Mouse (Mus musculus) liver, embryonic 16.5 days (tissue): Measurements from ENCODE around the gene Proser3. TPM values are rescaled to one million over a fixed set of nuclear protein-coding genes. Genes with fewer than 3 reads are reported as not detected.

Experiments
- ATAC-seq: fragments of 200-750 bp; cut with Nextera tagmentation; 2 replicates; pipeline ENCODE4 v1.8.0; 2017; ENCODE audit warnings: low read depth, mild to moderate bottlenecking, moderate number of reproducible peaks, moderate library complexity
- H3K27ac ChIP-seq: fragments of 300-500 bp; sonication (generic); 2 replicates; pipeline ENCODE4 v1.5.1; 2014; ENCODE audit warnings: mild to moderate bottlenecking, low read length
- H3K27me3 ChIP-seq: fragments of 300-500 bp; sonication (generic); 2 replicates; pipeline ENCODE4 v1.6.1; 2014; ENCODE audit warnings: low read depth, low read length, mixed read lengths; ENCODE audit not compliant: control insufficient read depth, insufficient read depth
- H3K36me3 ChIP-seq: fragments of 300-500 bp; sonication (generic); 2 replicates; pipeline ENCODE4 v1.6.1; 2014; ENCODE audit warnings: mild to moderate bottlenecking; ENCODE audit not compliant: control insufficient read depth, insufficient read depth
- H3K4me1 ChIP-seq: fragments of 300-500 bp; sonication (generic); 2 replicates; pipeline ENCODE4 v1.6.1; 2014; ENCODE audit warnings: low read depth, low read length, mixed read lengths; ENCODE audit not compliant: control insufficient read depth
- H3K4me2 ChIP-seq: fragments of 300-500 bp; sonication (generic); 2 replicates; pipeline ENCODE4 v1.6.1; 2014; ENCODE audit warnings: low read depth, low read length, mixed read lengths
- H3K4me3 ChIP-seq: fragments of 300-500 bp; sonication (generic); 2 replicates; pipeline ENCODE4 v1.5.1; 2014; ENCODE audit warnings: low read depth, mild to moderate bottlenecking, low read length
- H3K9ac ChIP-seq: fragments of 300-500 bp; sonication (generic); 2 replicates; pipeline ENCODE4 v1.6.1; 2014; ENCODE audit warnings: low read depth, low read length
- H3K9me3 ChIP-seq: fragments of 300-500 bp; sonication (generic); replicated peaks from 2 replicates; pipeline ENCODE4 v1.6.1; 2016; ENCODE audit warnings: low read length; ENCODE audit not compliant: control insufficient read depth
- WGBS: fragments of 180-500 bp; shearing (Covaris S2); extraction: QIAGEN DNeasy Blood & Tissue Kit; methylation state at CpG from one replicate; pipeline ENCODE4 v1.1.7; 2014; ENCODE audit not compliant: insufficient replicate concordance; 5-methylcytosine and 5-hydroxymethylcytosine counted together
- polyA plus RNA-seq: library from polyadenylated mRNA; unstranded; fragments of >200 nt; fragmentation: Nextera tagmentation; extraction: Ambion mirVana; gene quantifications from 2 replicates; pipeline ENCODE4 v1.2.1, GENCODE M21; 2015

The Proser3 gene
- polyA plus RNA-seq, 1 experiment from 2014 or later = 3.0 TPM

- Histone ChIP-seq H3K27me3 (no peaks in the 10 kb centered on the region), H3K9me3 (no peaks in the 10 kb centered on the region), H3K4me1 (peaks cover 26% of the 10 kb centered on the region), H3K9ac (peak within 1 kb of the TSS; percentile 90), H3K4me3 (peak within 1 kb of the TSS; percentile 95), H3K4me2 (peak within 1 kb of the TSS; percentile 73), H3K27ac (peak within 1 kb of the TSS; percentile 98), H3K36me3 (peaks cover 5% of the 10 kb centered on the region)
- under 1% methylated on average over 45 of the region's 45 CpGs for WGBS
- ATAC-seq = peak; percentile 82
Observed at GRCm38 (mm10) chr7:30563117-30563905, 11.2 kb upstream of the Proser3 start, which contains the start of the genes U2af1l4, Gm49396 and Psenen. U2af1l4 (plus strand) TSS chr7:30563301. Gm49396 (plus strand) TSS chr7:30563344. Psenen (minus strand) TSS chr7:30563627.

GRCm38 (mm10) chr7:30562526-30563116, 10.5 kb upstream of the Proser3 start:
- H3K4me1 ChIP-seq = peaks cover 31% of the 10 kb centered on the region
- 0% methylated on average over 27 of the region's 27 CpGs for WGBS
- peak overlapping the region; percentile 82 for H3K27ac ChIP-seq
- H3K4me3 ChIP-seq = peak overlapping the region; percentile 95
- H3K9me3 ChIP-seq = no peaks in the 10 kb centered on the region
- peak overlapping the region; percentile 73 for H3K4me2 ChIP-seq
- ATAC-seq = no peak
- peaks cover 3% of the 10 kb centered on the region; the same call in 1 of the 2 replicates for H3K36me3 ChIP-seq
- peak overlapping the region; percentile 90 for H3K9ac ChIP-seq
- H3K27me3 ChIP-seq = no peaks in the 10 kb centered on the region

- peak overlapping the region; percentile 80; the same call in 1 of the 2 replicates for H3K4me2 ChIP-seq
- peaks cover 12% of the 10 kb centered on the region for H3K36me3 ChIP-seq
- no peak overlapping the region for H3K9ac ChIP-seq
- peak overlapping the region; percentile 80 for H3K27ac ChIP-seq
- ATAC-seq = no peak
- no peaks in the 10 kb centered on the region for H3K27me3 ChIP-seq
- no peaks in the 10 kb centered on the region for H3K9me3 ChIP-seq
- peak overlapping the region; percentile 76 for H3K4me3 ChIP-seq
- H3K4me1 ChIP-seq = peaks cover 31% of the 10 kb centered on the region
- 78% methylated on average over 2 of the region's 2 CpGs for WGBS
Observed at GRCm38 (mm10) chr7:30560296-30560695, 8.2 kb upstream of the Proser3 start.

- WGBS = under 1% methylated on average over 20 of the region's 20 CpGs
- Histone ChIP-seq H3K27me3 (no peaks in the 10 kb centered on the region), H3K4me3 (peak within 1 kb of the TSS; percentile 76), H3K27ac (peak within 1 kb of the TSS; percentile 86), H3K9me3 (no peaks in the 10 kb centered on the region), H3K36me3 (peaks cover 17% of the 10 kb centered on the region), H3K9ac (peak within 1 kb of the TSS; percentile 72), H3K4me1 (peaks cover 31% of the 10 kb centered on the region), H3K4me2 (peak within 1 kb of the TSS; percentile 80)
- ATAC-seq = peak; percentile 84
Observed at GRCm38 (mm10) chr7:30559443-30559954, 7.4 kb upstream of the Proser3 start, which contains the start of gene Lin37. Lin37 (minus strand) TSS chr7:30559838.

- peak; percentile 35 for ATAC-seq
Observed at GRCm38 (mm10) chr7:30558656-30559442, 6.8 kb upstream of the Proser3 start.

GRCm38 (mm10) chr7:30557901-30558514, 5.9 kb upstream of the Proser3 start:
- Histone ChIP-seq H3K27me3 (no peaks in the 10 kb centered on the region), H3K27ac (peak overlapping the region; percentile 86), H3K4me2 (peak overlapping the region; percentile 80), H3K9ac (peak overlapping the region; percentile 72), H3K9me3 (no peaks in the 10 kb centered on the region), H3K4me3 (peak overlapping the region; percentile 76), H3K36me3 (peaks cover 17% of the 10 kb centered on the region), H3K4me1 (peaks cover 35% of the 10 kb centered on the region)
- no peak for ATAC-seq
- WGBS = 80% methylated on average over 13 of the region's 13 CpGs

More at GRCm38 (mm10) chr7:30558656-30559442, 6.8 kb upstream of the Proser3 start:
- peak overlapping the region; percentile 80 for H3K4me2 ChIP-seq
- whole genome bisulfite sequencing = 8% methylated on average over 12 of the region's 12 CpGs
- H3K36me3 ChIP-seq = peaks cover 17% of the 10 kb centered on the region
- peak overlapping the region; percentile 72 for H3K9ac ChIP-seq
- H3K9me3 ChIP-seq = no peaks in the 10 kb centered on the region
- peak overlapping the region; percentile 76 for H3K4me3 ChIP-seq
- peak overlapping the region; percentile 86 for H3K27ac ChIP-seq
- no peaks in the 10 kb centered on the region for H3K27me3 ChIP-seq
- peaks cover 29% of the 10 kb centered on the region for H3K4me1 ChIP-seq

- Histone ChIP-seq H3K9me3 (no peaks in the 10 kb centered on the region), H3K27me3 (no peaks in the 10 kb centered on the region), H3K4me3 (no peak overlapping the region), H3K4me1 (peaks cover 38% of the 10 kb centered on the region), H3K9ac (no peak overlapping the region), H3K36me3 (peaks cover 17% of the 10 kb centered on the region), H3K27ac (no peak overlapping the region), H3K4me2 (no peak overlapping the region)
- ATAC-seq = no peak
- WGBS = 90% methylated on average over 18 of the region's 18 CpGs
Observed at GRCm38 (mm10) chr7:30556894-30557536, 4.9 kb upstream of the Proser3 start.
